Mouse (Mus musculus) E14TG2a.4 (cell line): ENCODE data around the gene Scn10a.

Experiments used
- CTCF ChIP-seq: conservative IDR thresholded peaks from 2 replicates; pipeline ENCODE4 v1.5.1; 2014; ENCODE audit warnings: low read length
- NANOG ChIP-seq: IDR thresholded peaks from 2 replicates; pipeline ENCODE4 v1.6.1; 2014; ENCODE audit warnings: borderline replicate concordance, low read length, mixed read lengths
- POU5F1 ChIP-seq: IDR thresholded peaks from 2 replicates; pipeline ENCODE4 v1.6.1; 2014; ENCODE audit warnings: low read length, borderline replicate concordance

DNA sequence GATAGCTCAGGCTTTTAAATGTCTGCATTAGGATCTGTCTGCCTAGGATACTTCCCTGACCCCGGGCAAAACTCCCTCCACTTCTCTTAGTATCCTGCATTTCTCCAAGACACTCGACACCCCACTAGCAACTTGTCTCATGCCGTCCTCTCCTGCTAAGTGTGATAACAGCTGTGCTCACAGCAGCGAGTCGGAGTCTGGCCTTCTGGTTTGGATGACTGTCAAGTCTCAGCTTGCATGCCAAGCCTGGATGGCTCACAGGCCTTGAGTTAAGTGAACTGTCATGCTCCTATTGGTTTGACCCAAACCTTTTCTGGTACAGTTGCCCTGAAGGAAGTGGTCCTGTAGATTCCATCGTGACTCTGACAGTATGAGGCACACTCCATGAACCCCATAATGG, 63.0 kb downstream of the Scn10a start:
- TF ChIP-seq CTCF (no peak), POU5F1 (no peak), NANOG (no peak)
